Mouse (Mus musculus): ENCODE measurements around the gene Gm17677. TPM values are rescaled to one million over a fixed set of nuclear protein-coding genes. Genes with fewer than 3 reads are reported as not detected.

The Gm17677 gene
- 72.9 TPM for polyA plus RNA-seq (2014; fragmentation: Illumina TruSeq; extraction: RNeasy Lipid Tissue Mini Kit (QIAGEN cat#74804); ENCODE audit: low read depth, low replicate concordance)

DNA sequence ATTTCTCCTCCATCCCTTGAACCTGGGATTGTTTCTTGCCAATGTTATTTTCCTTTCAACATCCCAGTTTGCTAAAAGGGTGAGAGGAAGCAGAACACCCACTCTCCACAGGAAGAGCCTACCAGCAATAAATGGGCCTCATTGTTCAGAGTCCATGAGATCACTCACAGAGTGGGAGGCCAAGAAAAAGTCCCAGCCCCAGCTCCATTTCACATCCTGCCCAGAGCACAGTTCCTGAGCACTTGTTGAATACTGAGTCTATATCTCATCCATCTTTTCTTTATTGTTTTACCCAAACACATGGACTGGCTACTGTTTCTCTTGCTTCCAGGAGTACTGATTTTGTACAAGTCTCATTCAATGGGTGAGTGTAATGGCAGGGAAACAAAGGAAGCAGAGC is at the start of gene Gm17677:
Gm17677 (plus strand) TSS at position 301 of the 400 bp plus-strand sequence.

DNA sequence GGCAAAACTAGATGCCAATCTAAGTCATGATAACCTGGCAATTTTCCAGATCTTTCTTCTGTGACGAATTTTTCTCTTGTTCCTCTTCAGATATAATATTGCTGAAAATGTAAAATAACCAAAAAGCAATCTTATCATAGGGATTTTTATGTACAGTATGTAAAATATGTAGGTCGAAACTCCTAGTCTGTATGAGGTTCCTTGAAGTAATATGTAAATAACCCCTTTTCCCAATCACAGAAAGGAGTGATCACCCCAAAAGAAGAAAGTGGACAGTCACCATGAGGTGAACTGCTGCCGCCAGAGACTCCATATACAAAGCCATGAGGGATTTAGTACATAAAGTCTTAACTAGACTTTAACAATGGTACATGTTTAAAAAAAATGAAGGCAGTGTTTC is 37.2 kb downstream of the Gm17677 start, which contains the start of gene Gm17727:
Gm17727 (minus strand) TSS at position 101 of the 400 bp plus-strand sequence.

DNA sequence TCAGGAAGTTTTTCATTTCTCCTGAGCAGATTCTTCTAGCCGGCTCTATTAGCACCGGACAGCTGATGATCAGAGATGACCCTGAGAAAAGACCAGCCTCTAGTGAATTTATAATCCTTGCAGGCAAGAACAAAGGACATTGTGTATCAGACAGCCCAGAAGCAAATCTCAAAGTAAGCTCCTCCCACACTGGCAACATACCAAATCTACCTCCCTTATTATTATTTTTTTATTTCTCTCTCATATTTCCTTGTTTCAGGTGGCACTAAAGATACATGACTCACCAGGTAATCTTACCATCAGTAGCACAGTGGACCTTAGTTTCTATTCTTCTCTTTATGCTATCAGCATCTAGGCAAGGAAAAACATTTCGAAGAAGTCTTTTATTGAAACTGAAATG is 49.2 kb downstream of the Gm17677 start, which contains the start of the genes Gm27235 and D730048I06Rik:
Gm27235 (minus strand) TSS at position 101 of the 400 bp plus-strand sequence.
D730048I06Rik (minus strand) TSS at position 112 of the 400 bp plus-strand sequence.

Other genes with a start within 250 kb of the Gm17677 start
- not detected for gene Gm1113, start 222.8 kb upstream of the Gm17677 start, polyA plus RNA-seq (2014; fragmentation: Illumina TruSeq; extraction: RNeasy Lipid Tissue Mini Kit (QIAGEN cat#74804); ENCODE audit: low read depth, low replicate concordance)
- 1.7 TPM for gene Ddx25, start 182.5 kb upstream of the Gm17677 start, polyA plus RNA-seq (2014; fragmentation: Illumina TruSeq; extraction: RNeasy Lipid Tissue Mini Kit (QIAGEN cat#74804); ENCODE audit: low read depth, low replicate concordance)
- 8.2 TPM for gene Pus3, start 182.5 kb upstream of the Gm17677 start, polyA plus RNA-seq (2014; fragmentation: Illumina TruSeq; extraction: RNeasy Lipid Tissue Mini Kit (QIAGEN cat#74804); ENCODE audit: low read depth, low replicate concordance)
- gene Pate2, start 170.8 kb upstream of the Gm17677 start, polyA plus RNA-seq (2014; fragmentation: Illumina TruSeq; extraction: RNeasy Lipid Tissue Mini Kit (QIAGEN cat#74804); ENCODE audit: low read depth, low replicate concordance) = 172 TPM
- gene Hyls1, start 170.7 kb upstream of the Gm17677 start, polyA plus RNA-seq (2014; fragmentation: Illumina TruSeq; extraction: RNeasy Lipid Tissue Mini Kit (QIAGEN cat#74804); ENCODE audit: low read depth, low replicate concordance) = 19.2 TPM
- 4.2 TPM for gene Pate4, start 129.1 kb upstream of the Gm17677 start, polyA plus RNA-seq (2014; fragmentation: Illumina TruSeq; extraction: RNeasy Lipid Tissue Mini Kit (QIAGEN cat#74804); ENCODE audit: low read depth, low replicate concordance)
- 42.8 TPM for gene Pate3, start 92.8 kb upstream of the Gm17677 start, polyA plus RNA-seq (2014; fragmentation: Illumina TruSeq; extraction: RNeasy Lipid Tissue Mini Kit (QIAGEN cat#74804); ENCODE audit: low read depth, low replicate concordance)
- gene Pate1, start 53.7 kb upstream of the Gm17677 start, polyA plus RNA-seq (2014; fragmentation: Illumina TruSeq; extraction: RNeasy Lipid Tissue Mini Kit (QIAGEN cat#74804); ENCODE audit: low read depth, low replicate concordance) = 148 TPM
- 204 TPM for gene Gm17727, start 37.1 kb downstream of the Gm17677 start, polyA plus RNA-seq (2014; fragmentation: Illumina TruSeq; extraction: RNeasy Lipid Tissue Mini Kit (QIAGEN cat#74804); ENCODE audit: low read depth, low replicate concordance)
- gene Gm27235, start 49.1 kb downstream of the Gm17677 start, polyA plus RNA-seq (2014; fragmentation: Illumina TruSeq; extraction: RNeasy Lipid Tissue Mini Kit (QIAGEN cat#74804); ENCODE audit: low read depth, low replicate concordance) = 100 TPM
- 1,154 TPM for gene D730048I06Rik, start 49.1 kb downstream of the Gm17677 start, polyA plus RNA-seq (2014; fragmentation: Illumina TruSeq; extraction: RNeasy Lipid Tissue Mini Kit (QIAGEN cat#74804); ENCODE audit: low read depth, low replicate concordance)
- 826 TPM for gene 9230110F15Rik, start 103.1 kb downstream of the Gm17677 start, polyA plus RNA-seq (2014; fragmentation: Illumina TruSeq; extraction: RNeasy Lipid Tissue Mini Kit (QIAGEN cat#74804); ENCODE audit: low read depth, low replicate concordance)
- gene 9230113P08Rik, start 167.4 kb downstream of the Gm17677 start, polyA plus RNA-seq (2014; fragmentation: Illumina TruSeq; extraction: RNeasy Lipid Tissue Mini Kit (QIAGEN cat#74804); ENCODE audit: low read depth, low replicate concordance) = 1,684 TPM

All from adipose tissue, adult 10 weeks (tissue).